Mouse (Mus musculus) A20 (cell line): ENCODE data around the gene Vwc2.

ENCODE experiments used
- DNase-seq: peaks from one replicate; pipeline ENCODE4 v3.0.0-alpha.2; 2011; ENCODE audit warnings: low read depth, low spot score

Gene Vwc2

GRCm38 (mm10) chr11:11242694-11243377 is 128.8 kb downstream of the Vwc2 start:
- DNase-seq: no peak

DNA sequence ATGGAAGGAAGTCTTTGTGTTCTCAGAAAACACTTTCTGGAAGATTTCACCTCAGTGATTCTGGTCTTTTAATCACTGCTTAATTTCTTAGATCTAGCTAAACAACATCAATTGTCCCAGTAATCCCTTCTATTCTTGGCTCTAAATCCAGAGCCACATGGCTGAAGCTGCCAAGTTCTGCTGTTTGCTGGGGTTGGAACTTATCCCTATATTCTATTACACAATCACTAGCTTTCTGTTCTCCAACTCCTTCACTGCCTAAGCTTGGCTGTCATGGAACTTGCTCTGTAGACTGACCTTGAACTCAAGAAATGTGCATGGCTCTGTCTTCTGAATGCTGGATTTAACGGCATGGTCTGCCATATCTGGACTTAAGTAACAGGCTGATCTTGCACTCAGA is 143.3 kb downstream of the Vwc2 start:
- no peak for DNase-seq

DNA sequence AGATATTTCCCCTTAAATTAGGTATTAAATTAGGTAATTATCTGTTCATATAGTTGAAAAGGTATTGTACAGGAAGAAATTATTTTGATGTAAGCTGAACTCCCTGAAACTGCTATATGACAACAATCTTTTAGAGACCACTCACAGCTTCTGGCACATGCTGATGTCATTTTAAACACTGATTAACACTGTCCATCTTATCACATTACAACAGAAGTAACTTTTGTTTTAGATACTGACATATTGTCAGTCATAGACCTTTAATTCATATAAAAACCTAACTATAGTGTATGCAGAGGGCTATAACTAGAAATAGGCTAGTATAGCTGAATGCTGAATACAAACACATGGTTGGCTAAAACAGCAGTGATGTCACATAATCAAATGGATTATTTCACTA is 166.1 kb downstream of the Vwc2 start:
- no peak for DNase-seq

DNA sequence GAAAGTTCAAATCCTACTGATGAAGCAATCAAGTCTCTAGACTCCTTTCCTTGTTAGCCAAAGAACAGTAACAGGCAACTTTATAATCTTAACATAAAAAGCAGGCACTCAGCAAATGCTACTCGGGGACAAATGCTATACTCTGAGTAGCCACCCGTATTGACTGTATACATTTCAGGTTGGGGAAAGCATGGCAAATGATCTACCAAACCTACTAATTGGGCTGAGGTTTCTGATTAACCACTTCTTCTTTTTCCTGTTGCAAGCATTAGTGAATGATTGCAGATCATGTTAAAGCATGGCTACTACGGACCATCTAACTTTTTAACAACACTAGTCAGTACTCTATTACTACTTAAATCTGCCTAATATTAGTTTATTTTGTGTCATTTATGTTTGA is 169.5 kb downstream of the Vwc2 start:
- no peak for DNase-seq
